In genomic region chr9:106592158-106592557, GRCm38 (mm10) we compare ENCODE assay signal across 25 mouse cellular contexts. TPM values are rescaled to one million over a fixed set of nuclear protein-coding genes. Genes with fewer than 3 reads are reported as not detected.
"Had no signal": no experiment of that assay in that cellular context is flagged by ENCODE, and none has a peak within 500 bp of the region (broad histone marks: within the 10 kb centered on the region; RNA-seq: fewer than 3 reads in every experiment).

No protein-coding gene starts in this region.

- H3K4me1 ChIP-seq: lung, embryonic 15.5 days; megakaryocyte, embryonic 14.5 days; midbrain, embryonic 15.5 days; neural tube, embryonic 12.5 days; stomach, embryonic 15.5 days had no signal

- H3K27ac ChIP-seq: lung, embryonic 15.5 days; macrophage; midbrain, embryonic 13.5 days; midbrain, embryonic 15.5 days; neural tube, embryonic 12.5 days; stomach, embryonic 15.5 days; stomach, postnatal 0 days had no signal

- ATAC-seq: liver, postnatal 0 days; lung, postnatal 0 days; midbrain, embryonic 13.5 days; midbrain, embryonic 15.5 days had no signal

- H3K4me3 ChIP-seq: lung, embryonic 15.5 days; megakaryocyte, embryonic 14.5 days; midbrain, embryonic 13.5 days; midbrain, embryonic 15.5 days; neural tube, embryonic 12.5 days; stomach, embryonic 15.5 days had no signal

- H3K4me2 ChIP-seq: lung, embryonic 15.5 days; midbrain, embryonic 11.5 days; midbrain, embryonic 13.5 days; midbrain, embryonic 15.5 days; neural tube, embryonic 12.5 days; stomach, embryonic 15.5 days had no signal

- H3K9ac ChIP-seq: liver, postnatal 0 days; lung, embryonic 15.5 days; midbrain, embryonic 13.5 days; midbrain, embryonic 15.5 days; neural tube, embryonic 12.5 days; stomach, embryonic 15.5 days had no signal

- H3K36me3 ChIP-seq: lung, embryonic 15.5 days; midbrain, embryonic 13.5 days; midbrain, embryonic 15.5 days; neural tube, embryonic 12.5 days; stomach, embryonic 15.5 days had no signal

- DNase-seq: liver, postnatal 0 days; lung, adult 2 months; lung, postnatal 14 days; lung, postnatal 36 days; right cerebral cortex, postnatal 14 days; thymus, adult 18-20 months; thymus, postnatal 14 days; thymus, postnatal 36 days had no signal

- H3K9me3 ChIP-seq: lung, embryonic 15.5 days; midbrain, embryonic 13.5 days; midbrain, embryonic 15.5 days; neural tube, embryonic 12.5 days; stomach, embryonic 15.5 days had no signal

- H3K27me3 ChIP-seq: lung, embryonic 15.5 days; midbrain, embryonic 13.5 days; midbrain, embryonic 15.5 days; neural tube, embryonic 12.5 days; stomach, embryonic 15.5 days had no signal

RNA-seq across cellular contexts. Expression of gene Iqcf4, which starts 21.4 kb away (rescaled TPM):
- total RNA-seq: megakaryocyte progenitor cell, adult 5-6 weeks; midbrain, postnatal 0 days; monocyte, adult 5-6 weeks; neutrophil, adult 5-6 weeks had no signal
- polyA plus RNA-seq: liver, postnatal 0 days; lung, adult 2 months; lung, embryonic 15.5 days; lung, postnatal 0 days; macrophage; midbrain, embryonic 11.5 days; midbrain, embryonic 13.5 days; midbrain, embryonic 15.5 days; midbrain, postnatal 0 days; neural tube, embryonic 12.5 days; neural tube, embryonic 14.5 days; spleen, adult 2 months; stomach, embryonic 15.5 days; stomach, postnatal 0 days; thymus, postnatal 0 days had no signal

RNA-seq across cellular contexts. Expression of gene Iqcf3, which starts 30.7 kb away (rescaled TPM):
- total RNA-seq: megakaryocyte progenitor cell, adult 5-6 weeks; midbrain, postnatal 0 days; neutrophil, adult 5-6 weeks had no signal
- polyA plus RNA-seq: liver, postnatal 0 days; lung, adult 2 months; lung, embryonic 15.5 days; lung, postnatal 0 days; macrophage; midbrain, embryonic 11.5 days; midbrain, embryonic 13.5 days; midbrain, embryonic 15.5 days; midbrain, postnatal 0 days; neural tube, embryonic 12.5 days; neural tube, embryonic 14.5 days; spleen, adult 2 months; stomach, embryonic 15.5 days; stomach, postnatal 0 days; thymus, postnatal 0 days had no signal

RNA-seq across cellular contexts. Expression of gene Iqcf6, which starts 34.2 kb away (rescaled TPM):
- total RNA-seq: megakaryocyte progenitor cell, adult 5-6 weeks; midbrain, postnatal 0 days; monocyte, adult 5-6 weeks; neutrophil, adult 5-6 weeks had no signal
- polyA plus RNA-seq: liver, postnatal 0 days; lung, adult 2 months; lung, embryonic 15.5 days; lung, postnatal 0 days; macrophage; midbrain, embryonic 11.5 days; midbrain, embryonic 13.5 days; midbrain, embryonic 15.5 days; midbrain, postnatal 0 days; neural tube, embryonic 12.5 days; neural tube, embryonic 14.5 days; spleen, adult 2 months; stomach, embryonic 15.5 days; stomach, postnatal 0 days; thymus, postnatal 0 days had no signal
